Mouse (Mus musculus) cerebellum, postnatal 14 days (tissue): Measurements from ENCODE around the gene Evc2.

Source experiments
- DNase-seq, 2 experiments: peaks; one replicate each; pipeline ENCODE4 v3.0.0; 2021; ENCODE audit warnings: mixed read lengths in 2 of 2

Evc2 gene

DNA sequence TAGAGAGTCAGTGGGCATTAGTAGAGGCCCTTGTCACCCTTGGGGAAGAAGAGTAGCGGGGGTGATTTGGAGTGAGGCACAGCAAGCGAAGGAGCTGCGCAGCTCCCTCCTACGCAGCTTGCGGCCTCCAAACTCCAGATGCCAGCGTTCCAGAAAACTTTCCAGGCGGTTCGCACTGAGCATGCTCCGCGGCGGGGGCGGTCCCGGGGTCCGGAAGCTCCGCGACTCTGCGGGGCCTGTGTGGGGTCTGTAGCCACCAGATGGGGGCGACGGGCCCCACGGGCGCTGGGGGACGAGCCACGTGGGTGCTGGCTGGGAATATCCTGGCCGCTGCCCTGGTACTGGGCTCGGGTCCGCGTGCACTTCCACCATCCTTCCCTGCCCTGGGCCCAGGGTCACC lies at the start of gene Evc2:
Gene Evc2, plus strand, starts transcription at position 212 of the 400 bp plus-strand sequence.
- DNase-seq: peak in 1 of 2 experiments; percentile 29

GRCm38 (mm10) chr5:37289236-37289635 lies 49.1 kb upstream of the Evc2 start:
- DNase-seq: peak; percentile 71 to 74

DNA sequence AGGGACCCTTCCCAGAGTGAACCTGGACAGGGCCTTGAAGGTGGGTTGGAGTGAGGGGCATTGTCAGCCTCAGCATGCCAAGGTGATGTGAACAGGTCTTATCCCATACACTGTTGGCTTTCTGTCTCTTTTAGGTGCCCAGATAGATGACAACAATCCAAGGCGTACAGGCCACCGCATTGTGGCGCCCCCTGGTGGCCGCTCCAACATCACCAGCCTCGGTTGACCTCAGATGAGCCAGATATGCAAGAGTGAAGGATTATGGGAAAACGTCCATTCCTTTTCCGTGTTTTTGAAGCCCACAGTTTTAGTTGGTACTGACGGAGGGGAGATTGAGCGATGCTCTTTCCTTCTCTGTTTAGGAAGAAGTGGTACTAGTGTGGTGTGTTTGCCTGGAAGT lies 47.3 kb upstream of the Evc2 start:
- DNase-seq: peak; percentile 55 to 74

DNA sequence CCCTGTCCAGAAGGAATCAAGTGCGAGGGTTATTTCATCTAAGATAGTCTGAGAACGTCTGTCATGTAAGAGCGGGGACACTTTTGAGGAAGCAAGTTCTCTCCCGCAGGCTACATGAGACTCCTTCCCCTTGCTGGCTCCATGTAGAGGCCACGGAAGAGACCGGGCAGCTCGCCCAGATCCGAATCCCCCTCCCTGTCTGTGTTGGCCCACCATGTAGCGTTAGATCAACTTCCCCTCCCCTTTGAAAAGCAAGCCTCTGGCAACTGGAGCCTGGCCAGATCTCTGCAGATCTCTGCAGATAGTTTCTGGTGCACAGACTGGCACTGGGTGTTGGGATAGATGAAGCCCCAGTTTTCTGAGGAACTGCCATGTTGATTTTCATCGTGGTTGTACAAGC lies 41.6 kb upstream of the Evc2 start:
- peak; percentile 50 to 63 for DNase-seq

DNA sequence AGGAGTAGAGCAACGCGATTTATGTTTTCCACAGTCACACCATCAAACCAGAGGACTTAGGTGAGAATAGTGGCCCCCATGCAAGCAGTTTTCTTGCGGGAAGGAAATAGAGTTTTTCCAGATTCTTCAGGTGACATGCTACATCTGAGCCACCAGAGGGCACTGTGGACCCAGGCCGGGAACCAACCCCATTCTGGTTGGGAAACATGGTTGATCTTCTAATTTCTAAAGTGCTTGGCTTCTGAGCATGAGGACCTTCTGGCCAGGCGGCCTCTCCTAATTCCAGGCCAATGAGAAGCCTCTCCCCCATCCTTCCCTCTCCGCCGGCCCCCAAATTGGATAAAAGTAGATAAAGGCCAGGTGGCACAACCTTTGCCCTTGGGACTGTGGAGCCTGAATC lies 39.9 kb upstream of the Evc2 start:
- DNase-seq: peak; percentile 66 to 75

DNA sequence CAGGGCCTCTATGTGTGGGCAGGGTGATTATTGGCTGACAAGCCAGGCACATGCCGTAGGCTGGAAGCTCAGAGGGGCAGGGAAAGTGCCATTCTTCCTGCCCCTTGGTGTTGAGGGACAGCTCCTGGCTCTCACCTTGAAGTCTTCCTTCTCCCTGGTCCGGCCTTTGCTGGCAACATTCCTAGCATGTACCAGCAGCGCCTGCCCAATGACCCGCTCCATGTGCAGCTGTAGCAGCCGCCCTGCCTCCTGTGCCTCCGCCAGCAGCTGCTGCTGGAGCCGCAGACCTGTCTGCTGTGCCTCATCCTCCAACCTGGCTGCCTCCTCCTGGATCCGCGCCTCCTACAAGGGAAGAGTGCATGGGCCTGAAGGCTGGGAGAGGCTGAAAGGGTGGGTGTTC lies 28.3 kb upstream of the Evc2 start:
- DNase-seq: peak in 1 of 2 experiments; percentile 19

GRCm38 (mm10) chr5:37312980-37313722 lies 25.1 kb upstream of the Evc2 start:
- DNase-seq: no peak

DNA sequence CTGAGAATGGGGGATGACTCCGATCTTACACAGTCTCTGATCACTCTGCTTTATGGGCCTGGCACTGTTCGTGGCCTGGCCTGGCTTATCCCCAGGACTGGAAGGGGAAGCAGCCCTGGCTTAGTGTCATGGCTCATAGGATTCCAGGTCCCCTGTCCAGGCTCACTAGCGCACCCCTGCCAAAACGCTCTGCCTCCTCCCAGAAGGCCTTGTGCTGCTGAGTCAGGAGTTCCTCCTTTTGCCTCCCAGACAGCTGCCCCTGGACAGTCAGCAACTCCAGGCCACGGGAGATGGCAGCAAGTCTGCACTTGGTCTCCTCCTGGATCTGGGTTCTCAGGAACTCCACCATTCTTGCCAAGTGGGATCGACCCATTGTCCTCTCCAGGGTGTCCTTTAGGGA lies 19.6 kb upstream of the Evc2 start:
- no peak for DNase-seq

GRCm38 (mm10) chr5:37320174-37320573 lies 18.1 kb upstream of the Evc2 start:
- DNase-seq: no peak

- no peak for DNase-seq
These were observed 17.5 kb upstream of the Evc2 start for GRCm38 (mm10) chr5:37320761-37321160.

- peak in 1 of 2 experiments; percentile 27 for DNase-seq
These were observed 11.6 kb upstream of the Evc2 start for GRCm38 (mm10) chr5:37326675-37327074.

DNA sequence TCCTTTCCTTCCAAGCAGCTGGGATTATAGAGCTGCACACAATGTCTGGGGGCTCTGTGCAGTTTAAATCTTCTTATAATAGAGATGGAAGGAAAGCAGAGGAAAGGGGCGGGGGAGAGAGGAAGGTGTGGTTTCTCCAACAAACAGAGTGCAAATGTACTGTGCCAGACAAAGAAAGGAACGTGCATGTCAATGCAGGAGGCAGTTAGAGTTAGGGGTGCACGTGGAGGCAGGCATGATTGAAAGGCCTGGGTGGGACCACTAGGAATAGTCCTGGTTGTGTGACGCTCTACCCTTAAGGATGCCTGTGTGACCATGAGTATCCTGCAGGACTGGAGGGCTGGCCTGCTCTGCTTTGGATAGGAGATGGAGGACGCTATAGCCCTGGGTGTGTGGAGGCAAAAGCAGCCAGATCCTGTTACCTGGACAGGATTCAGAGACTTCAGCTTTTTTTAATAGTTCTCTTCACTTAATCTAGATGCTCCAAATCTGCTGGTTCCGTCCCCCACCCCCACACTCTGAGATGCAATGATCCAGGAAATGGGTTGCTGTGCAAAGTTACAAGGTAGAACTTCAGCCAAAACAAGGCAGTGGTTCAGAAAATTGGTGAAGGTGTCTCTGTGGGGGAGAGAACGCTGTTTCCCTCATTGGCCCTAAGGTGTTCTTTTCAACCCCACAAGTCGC lies 7.7 kb upstream of the Evc2 start:
- DNase-seq: no peak

GRCm38 (mm10) chr5:37331133-37331505 lies 7.2 kb upstream of the Evc2 start:
- DNase-seq: no peak

DNA sequence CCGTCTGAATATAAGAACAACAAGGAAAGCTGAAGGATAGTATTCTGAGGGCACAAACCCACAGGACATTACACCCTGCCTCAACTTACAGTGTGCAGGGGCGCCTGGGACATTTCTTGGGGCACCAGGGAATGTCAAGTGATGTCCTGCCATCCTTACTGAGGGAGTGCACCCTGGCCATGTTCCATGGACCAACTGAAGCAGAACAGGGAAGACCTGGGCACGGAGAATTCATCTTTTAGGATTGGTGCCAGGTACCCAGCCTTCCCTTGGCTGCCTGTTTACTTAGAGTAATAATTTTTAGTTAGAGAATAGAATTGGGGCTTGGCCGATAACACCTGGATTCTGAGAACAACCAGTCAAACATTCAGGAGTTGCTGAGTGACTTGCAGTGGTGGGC lies 6.2 kb upstream of the Evc2 start:
- peak; percentile 50 to 53 for DNase-seq

GRCm38 (mm10) chr5:37335061-37335460 lies 3.2 kb upstream of the Evc2 start:
- no peak for DNase-seq

- peak; percentile 42 to 49 for DNase-seq
These were observed 1.7 kb upstream of the Evc2 start, which contains the start of gene Evc for GRCm38 (mm10) chr5:37336485-37337105. TSS of gene Evc (minus strand) at chr5:37336894.

GRCm38 (mm10) chr5:37337696-37338095 lies 603 bp upstream of the Evc2 start:
- no peak for DNase-seq

GRCm38 (mm10) chr5:37343962-37344361 lies 5.7 kb downstream of the Evc2 start:
- no peak for DNase-seq

GRCm38 (mm10) chr5:37351791-37352190 lies 13.5 kb downstream of the Evc2 start:
- no peak for DNase-seq

DNA sequence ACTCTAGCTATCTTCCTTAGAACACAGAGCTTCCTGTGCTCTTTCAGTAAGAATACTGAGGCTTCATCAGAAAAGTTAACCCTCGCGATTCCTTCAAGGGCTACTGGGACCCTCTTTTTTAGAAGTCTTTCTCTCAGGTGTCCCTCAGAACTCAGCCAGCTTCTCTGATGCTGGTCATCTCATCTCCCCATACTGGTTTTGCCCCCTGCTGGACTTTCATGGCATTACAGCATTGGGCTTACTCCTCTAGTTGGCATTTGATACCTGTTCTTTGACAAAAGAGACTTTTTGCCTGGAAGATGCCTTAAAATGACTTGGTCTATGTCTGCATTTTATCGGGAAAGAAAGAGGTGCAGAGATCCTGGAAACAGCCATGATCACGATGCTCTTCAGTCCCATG lies 16.1 kb downstream of the Evc2 start:
- peak; percentile 69 to 82 for DNase-seq

- DNase-seq: no peak
These were observed 17.7 kb downstream of the Evc2 start for GRCm38 (mm10) chr5:37356027-37356426.

GRCm38 (mm10) chr5:37362618-37363017 lies 24.3 kb downstream of the Evc2 start:
- DNase-seq: no peak

- no peak for DNase-seq
These were observed 25.0 kb downstream of the Evc2 start for GRCm38 (mm10) chr5:37363284-37363683.

- peak; percentile 29 to 35 for DNase-seq
These were observed 27.5 kb downstream of the Evc2 start for GRCm38 (mm10) chr5:37365751-37366150.
